14 mouse cellular contexts compared by ENCODE assay signal in the genomic region with DNA sequence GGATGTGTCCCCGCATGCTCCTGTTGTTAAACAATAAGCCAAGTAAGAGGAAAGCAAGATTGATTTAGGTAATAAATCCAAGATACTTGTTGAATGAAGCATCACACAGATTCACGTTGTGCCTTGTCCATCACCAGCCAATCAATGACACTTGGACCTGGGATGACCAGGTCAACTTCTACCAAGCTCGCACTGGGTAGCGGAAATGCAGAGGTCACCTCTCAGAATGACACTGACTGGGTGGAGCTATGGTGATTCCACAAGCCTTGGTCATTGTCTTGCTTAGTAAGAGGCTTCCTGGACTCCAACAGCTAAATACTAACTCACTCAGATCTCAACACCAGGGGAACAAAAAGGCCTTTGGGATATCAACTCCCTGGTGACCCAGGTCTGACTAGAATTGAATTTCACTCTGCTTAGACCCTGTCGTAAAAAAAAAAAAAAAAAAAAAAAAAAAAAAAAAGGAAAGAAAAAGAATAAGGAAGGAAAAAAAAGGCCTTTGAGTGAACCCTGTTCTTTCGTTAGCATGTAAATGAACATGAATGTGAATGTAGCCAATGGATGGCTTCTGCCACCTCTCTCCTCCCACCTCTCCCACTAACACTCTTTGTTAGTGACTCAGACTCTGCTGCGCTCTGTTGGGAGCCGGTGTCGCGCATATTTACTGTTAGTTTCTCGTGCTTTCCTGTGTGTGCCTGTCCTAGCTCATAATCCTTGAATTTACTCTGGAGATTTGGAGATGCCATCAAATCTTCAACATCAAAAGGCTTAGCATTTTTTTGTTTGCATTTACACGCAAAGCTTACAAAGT.
DNase-seq lines count a peak whose midpoint lies in the region; ATAC-seq lines count a peak whose summit lies in the region.
"Had no signal": no experiment of that assay in that cellular context is flagged by ENCODE, and none has a peak within 500 bp of the region (broad histone marks: within the 10 kb centered on the region; RNA-seq: fewer than 3 reads in every experiment).

No protein-coding gene starts in this region.

- DNase-seq in heart, postnatal 10 days: no peak
- DNase-seq in WW6 (ENCODE audit: low read depth, low spot score): peak; percentile 42
- DNase-seq in layer of hippocampus, adult 11-12 months (ENCODE audit: low spot score): no peak
- no peak for DNase-seq in layer of hippocampus, postnatal 14 days (ENCODE audit: low spot score in 2 of 2)
- no peak for DNase-seq in gastrocnemius, postnatal 10 days
- DNase-seq: adrenal gland, adult 2 months; B cell, adult 2 months; cerebellum, adult 18-20 months; right cerebral cortex, adult 18-20 months; thymus, adult 18-20 months had no signal

- H3K9me3 ChIP-seq in heart, embryonic 14.5 days (ENCODE audit: control insufficient read depth, low read length): no peaks in the 10 kb centered on the region
- H3K9me3 ChIP-seq in forebrain, embryonic 16.5 days (ENCODE audit: control insufficient read depth, low read length): no peaks in the 10 kb centered on the region
- no peaks in the 10 kb centered on the region for H3K9me3 ChIP-seq in midbrain, embryonic 15.5 days

- peak overlapping the region; percentile 28; the same call in 1 of the 2 replicates for H3K4me2 ChIP-seq in heart, embryonic 14.5 days (ENCODE audit: low read length)
- peak overlapping the region; percentile 35 for H3K4me2 ChIP-seq in forebrain, embryonic 16.5 days (ENCODE audit: low read length)
- H3K4me2 ChIP-seq in midbrain, embryonic 15.5 days: peak overlapping the region; percentile 40

- intact Hi-C loops in heart, postnatal 10 days (cut with DNase I): loop anchor here (5.0 kb wide), 1 partner anchor 36 kb away; no protein-coding TSS in a partner anchor

- no peak overlapping the region for H3K27ac ChIP-seq in heart, embryonic 14.5 days (replicated peaks in 1 of 2; ENCODE audit: control insufficient read depth in 1 of 2, insufficient read depth in 1 of 2, low read depth in 2 of 2, low read length in 2 of 2)
- H3K27ac ChIP-seq in forebrain, embryonic 16.5 days (ENCODE audit: low read length): no peak overlapping the region
- no peak overlapping the region for H3K27ac ChIP-seq in midbrain, embryonic 15.5 days

- WGBS in heart, embryonic 14.5 days: 32% methylated on average over 12 of the region's 12 CpGs
- 22% methylated on average over 12 of the region's 12 CpGs for WGBS in forebrain, embryonic 16.5 days
- WGBS in midbrain, embryonic 15.5 days: 16% methylated on average over 12 of the region's 12 CpGs

- H3K4me3 ChIP-seq in heart, embryonic 14.5 days (ENCODE audit: control insufficient read depth in 1 of 2, insufficient read depth in 1 of 2, low read depth in 1 of 2, low read length in 2 of 2): no peak overlapping the region
- no peak overlapping the region for H3K4me3 ChIP-seq in forebrain, embryonic 16.5 days (replicated peaks; ENCODE audit: low read length)
- no peak overlapping the region for H3K4me3 ChIP-seq in midbrain, embryonic 15.5 days

- no peak overlapping the region for H3K9ac ChIP-seq in heart, embryonic 14.5 days (ENCODE audit: low read length)
- no peak overlapping the region for H3K9ac ChIP-seq in forebrain, embryonic 16.5 days (replicated peaks; ENCODE audit: low read depth, low read length)
- H3K9ac ChIP-seq in midbrain, embryonic 15.5 days: no peak overlapping the region

- H3K4me1 ChIP-seq in heart, embryonic 14.5 days (ENCODE audit: control insufficient read depth in 2 of 2, insufficient read depth in 2 of 2, low read length in 2 of 2): no peaks in the 10 kb centered on the region
- H3K4me1 ChIP-seq in forebrain, embryonic 16.5 days (replicated peaks; ENCODE audit: control insufficient read depth, insufficient read depth, low read length): peaks cover 5% of the 10 kb centered on the region
- peaks cover 4% of the 10 kb centered on the region for H3K4me1 ChIP-seq in midbrain, embryonic 15.5 days

- peaks cover 47% of the 10 kb centered on the region for H3K27me3 ChIP-seq in heart, embryonic 14.5 days (ENCODE audit: control insufficient read depth, insufficient read depth, low read length)
- H3K27me3 ChIP-seq in forebrain, embryonic 16.5 days (replicated peaks; ENCODE audit: control insufficient read depth, insufficient read depth, low read length): no peaks in the 10 kb centered on the region
- 0 out of 2 replicates have a peak, but pooled peaks cover 2% of the 10 kb centered on the region for H3K27me3 ChIP-seq in midbrain, embryonic 15.5 days (replicated peaks)

- no peaks in the 10 kb centered on the region for H3K36me3 ChIP-seq in heart, embryonic 14.5 days (ENCODE audit: control insufficient read depth, insufficient read depth, low read length)
- no peaks in the 10 kb centered on the region for H3K36me3 ChIP-seq in forebrain, embryonic 16.5 days (ENCODE audit: control insufficient read depth, insufficient read depth)
- no peaks in the 10 kb centered on the region for H3K36me3 ChIP-seq in midbrain, embryonic 15.5 days (replicated peaks)

- ATAC-seq in heart, embryonic 14.5 days (ENCODE audit: insufficient number of reproducible peaks, insufficient read depth, low FRiP score, low read depth): no peak
- no peak for ATAC-seq in forebrain, embryonic 16.5 days
- no peak for ATAC-seq in midbrain, embryonic 15.5 days (replicated peaks)
- ATAC-seq: intestine, postnatal 0 days had no signal
